Mouse (Mus musculus) ES-E14 (cell line): Measurements from ENCODE around the gene 4931422A03Rik. TPM values are rescaled to one million over a fixed set of nuclear protein-coding genes. Genes with fewer than 3 reads are reported as not detected.

ENCODE experiments used
- DNase-seq: peaks from one replicate; pipeline ENCODE4 v3.0.0-alpha.2; 2013; ENCODE audit warnings: low read depth, low spot score
- H3K27ac ChIP-seq: 2 replicates; pipeline ENCODE4 v1.5.1; 2012; ENCODE audit warnings: low read depth, mild to moderate bottlenecking, low read length, moderate library complexity, mixed read lengths; ENCODE audit not compliant: poor library complexity, insufficient read depth, severe bottlenecking
- H3K36me3 ChIP-seq: 2 replicates; pipeline ENCODE4 v1.6.1; 2012; ENCODE audit warnings: mild to moderate bottlenecking, low read length, moderate library complexity, mixed read lengths; ENCODE audit not compliant: control insufficient read depth, poor library complexity, insufficient read depth, severe bottlenecking
- H3K4me1 ChIP-seq, 2 experiments: fragments of 150-350 bp in 1 of 2; sonication (generic) in 1 of 2; 2 replicates each; pipeline ENCODE4 v1.6.1; 2012; ENCODE audit warnings: low read length in 2 of 2, mild to moderate bottlenecking in 1 of 2, mixed read lengths in 1 of 2; ENCODE audit not compliant: control insufficient read depth in 2 of 2, insufficient read depth in 2 of 2, poor library complexity in 1 of 2
- H3K4me3 ChIP-seq, 2 experiments: fragments of 150-350 bp in 1 of 2; sonication (generic) in 1 of 2; 2 replicates each; pipeline ENCODE4 v1.5.1; 2012; ENCODE audit warnings: low read length in 2 of 2, low read depth in 1 of 2, mild to moderate bottlenecking in 1 of 2, mixed read lengths in 1 of 2; ENCODE audit not compliant: insufficient read depth in 1 of 2, poor library complexity in 1 of 2, severe bottlenecking in 1 of 2
- H3K9ac ChIP-seq: 2 replicates; pipeline ENCODE4 v1.6.1; 2012; ENCODE audit warnings: low read depth, mild to moderate bottlenecking, low read length, mixed read lengths; ENCODE audit not compliant: poor library complexity, insufficient read depth, severe bottlenecking
- H3K9me3 ChIP-seq: fragments of 150-350 bp; sonication (generic); 2 replicates; pipeline ENCODE4 v1.6.1; 2012; ENCODE audit warnings: low read depth, mild to moderate bottlenecking, low read length; ENCODE audit not compliant: control insufficient read depth, insufficient read depth
- CHD2 ChIP-seq: IDR thresholded peaks from 2 replicates; pipeline ENCODE4 v1.6.1; 2014; ENCODE audit warnings: mild to moderate bottlenecking, low read depth, low read length, inconsistent platforms
- HCFC1 ChIP-seq: IDR thresholded peaks from 2 replicates; pipeline ENCODE4 v1.6.1; 2012; ENCODE audit warnings: low read length, inconsistent platforms, borderline replicate concordance; ENCODE audit not compliant: insufficient read depth
- MAFK ChIP-seq: IDR thresholded peaks from 2 replicates; pipeline ENCODE4 v1.6.1; 2014; ENCODE audit warnings: mild to moderate bottlenecking, low read depth, low read length, inconsistent platforms; ENCODE audit not compliant: insufficient read depth
- ZC3H11A ChIP-seq: IDR thresholded peaks from 2 replicates; pipeline ENCODE4 v1.6.1; 2012; ENCODE audit warnings: low read depth, mild to moderate bottlenecking, inconsistent platforms, low read length, borderline replicate concordance
- ZNF384 ChIP-seq: IDR thresholded peaks from 2 replicates; pipeline ENCODE4 v1.6.1; 2012; ENCODE audit warnings: low read depth, low read length, inconsistent platforms
- in situ Hi-C, 2 experiments: fragments of 600-800 bp; cut with MboI; formaldehyde crosslinking; loops; one replicate each; pipeline ENCODE4 v1.15.1; 2025; ENCODE audit warnings: low sequenced_read_pairs in 2 of 2, inconsistent platforms in 1 of 2; ENCODE audit not compliant: unreplicated experiment in 2 of 2
- total RNA-seq: library from RNA; depleted of rRNA; stranded (reverse); fragments of 300-350 nt; gene quantifications from 2 replicates; pipeline ENCODE4 v1.2.3, GENCODE M21; 2012

4931422A03Rik gene
- total RNA-seq, 1 experiment, result 0.54 TPM

- Histone ChIP-seq H3K9me3 (no peaks in the 10 kb centered on the region), H3K9ac (no peak overlapping the region), H3K27ac (no peak overlapping the region), H3K4me3 (no peak overlapping the region), H3K36me3 (no peaks in the 10 kb centered on the region), H3K4me1 (0 out of 4 replicates have a peak, but pooled peaks cover 0 to 2% of the 10 kb centered on the region in 2 experiments)
- no peak for DNase-seq
- in situ Hi-C loops, result no loop called here
- no peak for TF ChIP-seq ZNF384
- TF ChIP-seq ZC3H11A, result no peak
- no peak for TF ChIP-seq CHD2
- TF ChIP-seq HCFC1, result no peak
- no peak for TF ChIP-seq MAFK
These were observed 60.0 kb downstream of the 4931422A03Rik start for GRCm38 (mm10) chr2:103968186-103968585.

GRCm38 (mm10) chr2:103965391-103965790 is 62.8 kb downstream of the 4931422A03Rik start:
- Histone ChIP-seq H3K9ac (no peak overlapping the region), H3K4me1 (0 out of 4 replicates have a peak, but pooled peaks cover 0 to 2% of the 10 kb centered on the region in 2 experiments), H3K27ac (no peak overlapping the region), H3K9me3 (no peaks in the 10 kb centered on the region), H3K4me3 (no peak overlapping the region), H3K36me3 (no peaks in the 10 kb centered on the region)
- TF ChIP-seq ZNF384 (no peak), HCFC1 (no peak), MAFK (no peak), CHD2 (no peak), ZC3H11A (no peak)
- DNase-seq, result no peak
- in situ Hi-C loops, result no loop called here

- Histone ChIP-seq H3K4me3 (no peak overlapping the region), H3K27ac (no peak overlapping the region), H3K4me1 (no peaks in the 10 kb centered on the region; a peak in 1 of 4 replicates), H3K9ac (no peak overlapping the region), H3K9me3 (no peaks in the 10 kb centered on the region), H3K36me3 (no peaks in the 10 kb centered on the region)
- TF ChIP-seq MAFK (no peak), CHD2 (no peak), ZNF384 (no peak), ZC3H11A (no peak), HCFC1 (no peak)
- in situ Hi-C loops, result no loop called here
- DNase-seq, result no peak
These were observed 65.8 kb downstream of the 4931422A03Rik start for GRCm38 (mm10) chr2:103962349-103962748.

- Histone ChIP-seq H3K27ac (no peak overlapping the region), H3K9ac (no peak overlapping the region), H3K36me3 (no peaks in the 10 kb centered on the region), H3K9me3 (no peaks in the 10 kb centered on the region), H3K4me1 (no peaks in the 10 kb centered on the region; a peak in 1 of 4 replicates), H3K4me3 (no peak overlapping the region)
- TF ChIP-seq HCFC1 (no peak), ZC3H11A (no peak), ZNF384 (no peak)
- in situ Hi-C loops, result no loop called here
- DNase-seq, result no peak
These were observed 68.6 kb downstream of the 4931422A03Rik start for GRCm38 (mm10) chr2:103959574-103959973.

- no peak for DNase-seq
- Histone ChIP-seq H3K4me3 (no peak overlapping the region), H3K27ac (no peak overlapping the region), H3K4me1 (no peaks in the 10 kb centered on the region; a peak in 1 of 4 replicates), H3K36me3 (no peaks in the 10 kb centered on the region), H3K9ac (no peak overlapping the region), H3K9me3 (no peaks in the 10 kb centered on the region)
- TF ChIP-seq CHD2 (no peak), MAFK (no peak), ZC3H11A (no peak), HCFC1 (no peak), ZNF384 (no peak)
- in situ Hi-C loops, result no loop called here
These were observed 69.1 kb downstream of the 4931422A03Rik start for GRCm38 (mm10) chr2:103959066-103959465.
